9 mouse cellular contexts compared by ENCODE assay signal in the genomic region with DNA sequence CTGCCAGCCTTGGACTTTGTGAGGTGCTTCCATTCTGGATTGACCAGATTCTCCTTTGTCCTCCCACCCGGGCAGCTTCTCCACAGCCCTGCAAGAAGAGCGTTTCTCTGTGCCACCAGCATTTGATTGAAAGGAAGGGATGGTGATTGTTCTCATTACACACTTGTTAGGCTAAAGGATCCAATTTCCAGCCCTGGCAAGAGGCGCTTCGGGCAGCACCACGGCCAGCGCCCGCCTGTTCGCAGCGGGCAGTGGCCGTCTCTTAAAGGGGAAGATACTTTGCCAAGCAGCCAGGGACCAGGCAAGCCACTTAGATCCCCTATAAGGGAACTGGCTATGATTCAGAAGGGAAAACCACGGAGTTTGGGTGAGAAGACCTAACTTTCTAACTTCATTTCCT. TPM values are rescaled to one million over a fixed set of nuclear protein-coding genes. Genes with fewer than 3 reads are reported as not detected.
A peak's percentile ranks its signal among the peaks of the same experiment; 100 is the strongest.
DNase-seq lines count a peak whose midpoint lies in the region; ATAC-seq and TF ChIP-seq lines count a peak whose summit lies in the region.
"Had no signal": no experiment of that assay in that cellular context is flagged by ENCODE, and none has a peak within 500 bp of the region (broad histone marks: within the 10 kb centered on the region; RNA-seq: fewer than 3 reads in every experiment).

No protein-coding gene starts in this region.

- H3K27ac ChIP-seq in lung, embryonic 14.5 days (ENCODE audit: low read depth), result no peak overlapping the region
- H3K27ac ChIP-seq in forebrain, embryonic 15.5 days (replicated peaks), result peak overlapping the region; percentile 62
- peak overlapping the region; percentile 84 for H3K27ac ChIP-seq in hindbrain, embryonic 15.5 days (replicated peaks)
- no peak overlapping the region for H3K27ac ChIP-seq in liver, embryonic 13.5 days
- H3K27ac ChIP-seq: liver, embryonic 15.5 days had no signal

- no peaks in the 10 kb centered on the region for H3K36me3 ChIP-seq in lung, embryonic 14.5 days (ENCODE audit: insufficient read depth)
- no peaks in the 10 kb centered on the region for H3K36me3 ChIP-seq in forebrain, embryonic 15.5 days
- no peaks in the 10 kb centered on the region for H3K36me3 ChIP-seq in hindbrain, embryonic 15.5 days
- no peaks in the 10 kb centered on the region for H3K36me3 ChIP-seq in liver, embryonic 13.5 days
- H3K36me3 ChIP-seq: liver, embryonic 15.5 days had no signal

- peak overlapping the region; percentile 25; the same call in 1 of the 2 replicates for H3K4me2 ChIP-seq in lung, embryonic 14.5 days
- H3K4me2 ChIP-seq in forebrain, embryonic 15.5 days (replicated peaks), result peak overlapping the region; percentile 87
- H3K4me2 ChIP-seq in hindbrain, embryonic 15.5 days, result peak overlapping the region; percentile 61
- H3K4me2 ChIP-seq in liver, embryonic 13.5 days, result 0 out of 2 replicates have a peak overlapping the region, but pooled peaks have one; percentile 21
- H3K4me2 ChIP-seq: liver, embryonic 15.5 days had no signal

- H3K4me1 ChIP-seq in lung, embryonic 14.5 days (ENCODE audit: insufficient read depth), result no peaks in the 10 kb centered on the region
- H3K4me1 ChIP-seq in lung, adult 2 months (ENCODE audit: control insufficient read depth, insufficient read depth, low read length), result no peaks in the 10 kb centered on the region
- H3K4me1 ChIP-seq in forebrain, embryonic 15.5 days, result peaks cover 18% of the 10 kb centered on the region
- peaks cover 21% of the 10 kb centered on the region for H3K4me1 ChIP-seq in hindbrain, embryonic 15.5 days (replicated peaks)
- peaks cover 7% of the 10 kb centered on the region for H3K4me1 ChIP-seq in liver, embryonic 13.5 days (replicated peaks)

- no peak overlapping the region for H3K4me3 ChIP-seq in lung, embryonic 14.5 days (ENCODE audit: low read depth, low read length)
- H3K4me3 ChIP-seq in lung, adult 2 months (replicated peaks; ENCODE audit: extremely low read depth, low read depth, low read length), result no peak overlapping the region
- peak overlapping the region; percentile 50 for H3K4me3 ChIP-seq in forebrain, embryonic 15.5 days
- H3K4me3 ChIP-seq in hindbrain, embryonic 15.5 days, result peak overlapping the region; percentile 49
- no peak overlapping the region for H3K4me3 ChIP-seq in liver, embryonic 13.5 days (replicated peaks)
- H3K4me3 ChIP-seq: liver, embryonic 15.5 days had no signal

- WGBS in lung, embryonic 14.5 days, result under 1% methylated on average over 11 of the region's 11 CpGs
- WGBS in lung, adult 2 months, result under 1% methylated on average over 11 of the region's 11 CpGs
- 0% methylated on average over 11 of the region's 11 CpGs for WGBS in forebrain, embryonic 15.5 days
- 2% methylated on average over 11 of the region's 11 CpGs for WGBS in hindbrain, embryonic 15.5 days
- WGBS in liver, embryonic 13.5 days (ENCODE audit: insufficient replicate concordance), result 1% methylated on average over 11 of the region's 11 CpGs

- no peak overlapping the region for H3K9ac ChIP-seq in lung, embryonic 14.5 days
- peak overlapping the region; percentile 74; the same call in 1 of the 2 replicates for H3K9ac ChIP-seq in forebrain, embryonic 15.5 days (replicated peaks)
- H3K9ac ChIP-seq in hindbrain, embryonic 15.5 days, result peak overlapping the region; percentile 69
- no peak overlapping the region for H3K9ac ChIP-seq in liver, embryonic 13.5 days
- H3K9ac ChIP-seq: liver, embryonic 15.5 days had no signal

- peak; percentile 87 for DNase-seq in lung, embryonic 14.5 days
- no peak for DNase-seq in lung, adult 2 months
- peak; percentile 79 to 80 for DNase-seq in cerebellum, adult 18-20 months
- DNase-seq in liver, embryonic 13.5 days, result no peak
- DNase-seq in retina, postnatal 1 day, result peak; percentile 64
- no peak for DNase-seq in natural killer cell, adult 2 months (ENCODE audit: low spot score in 2 of 2)

- no peak for TF ChIP-seq POLR2A in lung, adult 2 months (IDR thresholded peaks at IDR 0.05; ENCODE audit: borderline replicate concordance, extremely low read depth, low read depth, low read length)

- H3K9me3 ChIP-seq in lung, embryonic 14.5 days (ENCODE audit: low read depth, low read length), result no peaks in the 10 kb centered on the region
- H3K9me3 ChIP-seq in forebrain, embryonic 15.5 days, result no peaks in the 10 kb centered on the region
- H3K9me3 ChIP-seq in hindbrain, embryonic 15.5 days, result no peaks in the 10 kb centered on the region
- no peaks in the 10 kb centered on the region for H3K9me3 ChIP-seq in liver, embryonic 13.5 days (replicated peaks)
- H3K9me3 ChIP-seq: liver, embryonic 15.5 days had no signal

- H3K27me3 ChIP-seq in lung, embryonic 14.5 days (ENCODE audit: insufficient read depth, low read length), result peaks cover 56% of the 10 kb centered on the region
- peaks cover 52% of the 10 kb centered on the region for H3K27me3 ChIP-seq in forebrain, embryonic 15.5 days
- H3K27me3 ChIP-seq in hindbrain, embryonic 15.5 days, result peaks cover 50% of the 10 kb centered on the region
- H3K27me3 ChIP-seq in liver, embryonic 13.5 days, result peaks cover 91% of the 10 kb centered on the region

- TF ChIP-seq CTCF in lung, embryonic 14.5 days (IDR thresholded peaks at IDR 0.05; ENCODE audit: low read depth), result no peak
- no peak for TF ChIP-seq CTCF in lung, adult 2 months (IDR thresholded peaks at IDR 0.05; ENCODE audit: insufficient read depth, low read length)

- no peak for ATAC-seq in lung, embryonic 14.5 days (ENCODE audit: insufficient read depth)
- ATAC-seq in forebrain, embryonic 15.5 days (replicated peaks), result no peak
- ATAC-seq in hindbrain, embryonic 15.5 days (ENCODE audit: low FRiP score, low read depth), result no peak
- no peak for ATAC-seq in liver, embryonic 13.5 days (ENCODE audit: low read depth)

RNA-seq across cellular contexts. Expression of a gene that starts 3.3 kb away (rescaled TPM):
- polyA plus RNA-seq in lung, embryonic 14.5 days (2014; fragmentation: Nextera tagmentation; extraction: Ambion mirVana), result 0.99 and 2.5 TPM in 2 replicates
- 1.2 and 1,963 TPM in 2 replicates for polyA plus RNA-seq in lung, adult 2 months (2012; rRNA removed)
- polyA plus RNA-seq in forebrain, embryonic 15.5 days (2015; fragmentation: Nextera tagmentation; extraction: Ambion mirVana), result 3.8 and 7.0 TPM in 2 replicates
- 8.0 and 10.5 TPM in 2 replicates for polyA plus RNA-seq in hindbrain, embryonic 15.5 days (2015; fragmentation: Nextera tagmentation; extraction: Ambion mirVana)
- polyA plus RNA-seq in liver, embryonic 13.5 days (2015; fragmentation: Nextera tagmentation; extraction: Ambion mirVana), result 10.3 and 17.3 TPM in 2 replicates

RNA-seq across cellular contexts. Expression of a gene that starts 31.3 kb away (rescaled TPM):
- polyA plus RNA-seq in lung, embryonic 14.5 days (2014; fragmentation: Nextera tagmentation; extraction: Ambion mirVana), result 5.6 and 7.1 TPM in 2 replicates
- polyA plus RNA-seq in lung, adult 2 months (2012; rRNA removed), result 0.80 and 0.86 TPM in 2 replicates
- 8.2 and 8.3 TPM in 2 replicates for polyA plus RNA-seq in forebrain, embryonic 15.5 days (2015; fragmentation: Nextera tagmentation; extraction: Ambion mirVana)
- 5.7 and 6.2 TPM in 2 replicates for polyA plus RNA-seq in hindbrain, embryonic 15.5 days (2015; fragmentation: Nextera tagmentation; extraction: Ambion mirVana)
- polyA plus RNA-seq in liver, embryonic 13.5 days (2015; fragmentation: Nextera tagmentation; extraction: Ambion mirVana), result 2.3 and 2.7 TPM in 2 replicates

RNA-seq across cellular contexts. Expression of a gene that starts 57.8 kb away (rescaled TPM):
- polyA plus RNA-seq in lung, embryonic 14.5 days (2014; fragmentation: Nextera tagmentation; extraction: Ambion mirVana), result 47.8 and 54.4 TPM in 2 replicates
- 7.3 and 10.8 TPM in 2 replicates for polyA plus RNA-seq in lung, adult 2 months (2012; rRNA removed)
- 31.9 and 33.4 TPM in 2 replicates for polyA plus RNA-seq in forebrain, embryonic 15.5 days (2015; fragmentation: Nextera tagmentation; extraction: Ambion mirVana)
- polyA plus RNA-seq in hindbrain, embryonic 15.5 days (2015; fragmentation: Nextera tagmentation; extraction: Ambion mirVana), result 21.3 and 21.9 TPM in 2 replicates
- polyA plus RNA-seq in liver, embryonic 13.5 days (2015; fragmentation: Nextera tagmentation; extraction: Ambion mirVana), result 23.4 and 26.9 TPM in 2 replicates

Comparison
In these comparisons a context has a peak if more than half of its experiments do, and no peak if none do; other contexts are left out.
1. DNase-seq: peak in lung, embryonic 14.5 days (single experiment), cerebellum, adult 18-20 months (2 of 2) and retina, postnatal 1 day (single experiment); none in lung, adult 2 months (single experiment), liver, embryonic 13.5 days (single experiment) and natural killer cell, adult 2 months (0 of 2).
2. H3K27ac ChIP-seq: peak in forebrain, embryonic 15.5 days (single experiment) and hindbrain, embryonic 15.5 days (single experiment); none in lung, embryonic 14.5 days (single experiment) and liver, embryonic 13.5 days (single experiment).
3. H3K4me2 ChIP-seq: peak in every context shown above with its lines; median percentile 87 in forebrain, embryonic 15.5 days; 61 in hindbrain, embryonic 15.5 days; 25 in lung, embryonic 14.5 days; 21 in liver, embryonic 13.5 days.
4. H3K4me3 ChIP-seq: peak in forebrain, embryonic 15.5 days (single experiment) and hindbrain, embryonic 15.5 days (single experiment); none in lung, embryonic 14.5 days (single experiment), lung, adult 2 months (single experiment) and liver, embryonic 13.5 days (single experiment).
5. H3K9ac ChIP-seq: peak in forebrain, embryonic 15.5 days (single experiment) and hindbrain, embryonic 15.5 days (single experiment); none in lung, embryonic 14.5 days (single experiment) and liver, embryonic 13.5 days (single experiment).